Mouse (Mus musculus): ENCODE data around the gene Klf7.

GRCm38 (mm10) chr1:63995137-63995492, 127.0 kb downstream of the Klf7 start:
- TF ChIP-seq CTCF (IDR thresholded peaks at IDR 0.05; ENCODE audit: low read depth, low read length): no peak
- TF ChIP-seq POLR2A (IDR thresholded peaks at IDR 0.05; ENCODE audit: insufficient read depth, low read length): no peak
